Mouse (Mus musculus) ES-Bruce4 (cell line): ENCODE data around the gene Zfp282.

ENCODE experiments used
- CTCF ChIP-seq: IDR thresholded peaks from one replicate; pipeline ENCODE4 v1.8.1; 2011; ENCODE audit warnings: low read depth, low read length
- POLR2A ChIP-seq: IDR thresholded peaks from one replicate; pipeline ENCODE4 v1.8.1; 2011; ENCODE audit warnings: low read length; ENCODE audit not compliant: insufficient read depth

DNA sequence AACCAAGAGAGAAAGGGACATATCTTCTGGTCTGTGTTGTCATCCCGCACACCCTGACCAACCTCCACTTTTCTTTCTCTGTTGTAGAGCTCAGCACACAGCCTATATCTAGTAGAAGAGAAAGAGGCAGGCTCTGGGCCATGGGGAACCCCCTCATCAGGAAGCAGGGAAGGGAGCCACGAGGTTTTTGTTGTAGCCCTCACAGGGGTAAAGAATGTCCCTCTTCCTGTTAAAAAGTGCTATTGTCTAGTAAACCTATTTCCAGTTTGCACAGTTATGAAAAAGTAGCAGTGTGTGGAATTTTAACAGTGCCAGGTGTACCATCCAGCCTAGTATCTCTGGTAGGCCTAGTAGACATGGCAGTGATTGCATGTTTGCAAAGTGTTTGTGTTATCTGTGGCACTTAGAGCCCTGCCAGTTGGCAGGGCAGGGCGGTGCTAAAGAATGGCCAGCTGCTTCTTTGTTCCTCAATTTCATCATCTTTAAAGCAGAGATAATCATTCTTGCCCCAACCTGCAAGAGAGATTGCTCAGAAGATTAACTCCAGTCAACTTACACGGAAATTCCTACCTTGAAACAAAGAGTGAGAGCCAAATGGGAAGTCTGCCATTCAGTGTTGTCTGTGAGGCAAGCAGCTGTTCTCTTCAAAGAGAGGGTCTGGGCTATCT lies 2.2 kb downstream of the Zfp282 start:
- TF ChIP-seq CTCF (no peak), POLR2A (no peak)
